27 mouse cellular contexts compared by ENCODE assay signal in the genomic region with DNA sequence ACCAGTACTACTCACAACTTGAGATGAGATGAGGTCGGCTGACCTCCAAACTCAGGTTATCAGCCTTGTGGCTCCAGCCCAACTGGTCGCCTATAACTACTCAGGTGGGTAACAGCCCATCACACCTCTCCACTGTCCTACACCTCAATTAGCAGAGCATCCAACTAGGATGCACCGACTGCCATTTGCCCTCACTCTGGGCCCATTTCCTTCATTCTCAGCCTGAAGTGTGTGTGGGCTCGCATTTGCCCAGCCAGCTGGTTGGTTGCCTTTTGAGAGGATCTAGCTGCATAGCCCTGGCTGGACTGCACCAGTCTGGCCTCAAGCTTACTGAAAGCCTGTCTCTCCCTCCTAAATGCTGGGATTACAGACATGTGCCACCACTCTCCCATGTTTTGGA.
"Had no signal": no experiment of that assay in that cellular context is flagged by ENCODE, and none has a peak within 500 bp of the region (broad histone marks: within the 10 kb centered on the region; RNA-seq: fewer than 3 reads in every experiment).

No protein-coding gene starts in this region.

- H3K4me2 ChIP-seq: heart, embryonic 11.5 days; heart, embryonic 13.5 days; heart, embryonic 15.5 days; hindbrain, embryonic 14.5 days; intestine, embryonic 15.5 days; limb, embryonic 12.5 days; liver, embryonic 11.5 days; liver, embryonic 13.5 days; liver, embryonic 15.5 days had no signal

- H3K27me3 ChIP-seq: heart, embryonic 13.5 days; heart, embryonic 15.5 days; intestine, embryonic 15.5 days; limb, embryonic 12.5 days; liver, embryonic 13.5 days had no signal

- H3K4me3 ChIP-seq: gastrocnemius, adult 2 months; heart, adult 2 months; heart, embryonic 13.5 days; heart, embryonic 15.5 days; hindbrain, embryonic 10.5 days; intestine, embryonic 15.5 days; left cerebral cortex, adult 2 months; limb, embryonic 10.5 days; limb, embryonic 12.5 days; liver, embryonic 13.5 days; liver, embryonic 15.5 days had no signal

- DNase-seq: gastrocnemius, adult 2 months; gastrocnemius, postnatal 10 days; gastrocnemius, postnatal 25 days; heart, adult 2 months; heart, postnatal 14 days; heart, postnatal 36 days; kidney, adult 18-20 months; kidney, adult 8-10 months; kidney, postnatal 10 days; kidney, postnatal 25 days; kidney, postnatal 4 days; liver; liver, embryonic 13.5 days had no signal

- H3K27ac ChIP-seq: heart, embryonic 13.5 days; hindbrain, embryonic 10.5 days; hindbrain, embryonic 14.5 days; intestine, embryonic 15.5 days; left cerebral cortex, adult 2 months; limb, embryonic 10.5 days; limb, embryonic 12.5 days; liver, embryonic 13.5 days; liver, embryonic 15.5 days had no signal

- ATAC-seq: hindbrain, embryonic 16.5 days; inflammation-experienced regulatory T-cells, adult 6 months; intestine, embryonic 15.5 days; intestine, postnatal 0 days had no signal

- H3K9me3 ChIP-seq: heart, embryonic 13.5 days; heart, embryonic 15.5 days; hindbrain, embryonic 10.5 days; intestine, embryonic 15.5 days; limb, embryonic 10.5 days; limb, embryonic 12.5 days; liver, embryonic 13.5 days; liver, embryonic 15.5 days had no signal

- H3K9ac ChIP-seq: heart, embryonic 13.5 days; heart, embryonic 15.5 days; hindbrain, embryonic 14.5 days; intestine, embryonic 15.5 days; limb, embryonic 12.5 days; liver, embryonic 13.5 days; liver, embryonic 15.5 days had no signal
